Mouse (Mus musculus) skeletal muscle tissue, adult 2 months (tissue): ENCODE measurements around the gene Zglp1.
A peak's percentile ranks its signal among the peaks of the same experiment; 100 is the strongest.

Experiments
- DNase-seq: peaks from one replicate; pipeline ENCODE4 v3.0.0-alpha.2; 2012; ENCODE audit warnings: low read depth, low spot score

Zglp1 gene

DNA sequence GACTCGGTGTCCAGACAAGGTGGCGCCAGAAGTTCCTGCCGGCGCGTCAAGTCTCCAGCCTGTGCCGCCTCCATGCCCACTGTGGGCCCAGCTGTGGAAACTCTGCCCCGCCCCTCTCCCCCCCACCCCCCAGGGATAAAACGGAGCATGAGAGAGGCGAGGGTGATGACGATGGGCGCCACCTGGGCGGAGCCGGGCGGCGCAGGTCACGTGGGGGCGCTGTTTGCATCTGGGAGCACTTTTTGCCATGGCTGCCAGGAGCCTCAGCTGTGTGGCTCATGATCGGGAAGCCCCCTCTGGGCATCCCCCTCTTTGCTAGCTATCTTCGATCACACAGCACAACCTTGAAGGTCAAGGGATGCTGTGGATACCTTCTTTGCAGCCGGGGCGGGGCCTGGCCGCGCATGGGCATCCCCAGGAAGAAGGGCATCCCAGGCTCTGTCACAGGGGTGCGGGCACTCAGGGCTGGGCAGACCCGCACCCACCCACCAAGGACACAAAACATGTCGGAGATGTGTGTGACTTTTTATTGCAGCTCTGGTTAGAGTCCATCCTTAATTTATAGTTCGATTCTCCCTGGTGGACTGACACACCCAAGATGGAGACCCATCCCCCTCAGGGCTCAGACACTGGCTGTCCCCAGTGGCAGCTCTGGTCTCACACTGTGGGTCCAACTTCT, at the start of gene Zglp1:
TSS of gene Zglp1 (minus strand) at position 88 of the 679 bp plus-strand sequence.
- DNase-seq = no peak

DNA sequence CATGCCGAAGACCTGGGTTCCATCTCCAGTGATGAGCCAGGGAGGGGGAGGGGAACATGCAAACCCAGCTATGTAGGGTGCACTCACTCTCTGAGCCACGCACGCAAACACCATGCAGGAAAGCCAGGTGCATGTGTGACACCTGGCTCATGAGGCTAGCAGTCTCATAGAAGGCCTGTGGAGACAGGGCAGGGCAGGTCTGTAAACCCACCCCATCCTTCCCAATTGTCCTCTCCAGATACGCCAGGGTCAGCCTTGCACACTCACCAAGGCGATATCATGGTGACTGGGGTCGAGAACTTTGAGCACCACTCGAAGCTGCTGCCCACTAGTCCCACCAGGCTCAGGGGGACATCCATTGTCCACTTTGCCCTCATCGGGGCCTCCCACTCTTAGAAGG, 48.2 kb upstream of the Zglp1 start:
- no peak for DNase-seq

DNA sequence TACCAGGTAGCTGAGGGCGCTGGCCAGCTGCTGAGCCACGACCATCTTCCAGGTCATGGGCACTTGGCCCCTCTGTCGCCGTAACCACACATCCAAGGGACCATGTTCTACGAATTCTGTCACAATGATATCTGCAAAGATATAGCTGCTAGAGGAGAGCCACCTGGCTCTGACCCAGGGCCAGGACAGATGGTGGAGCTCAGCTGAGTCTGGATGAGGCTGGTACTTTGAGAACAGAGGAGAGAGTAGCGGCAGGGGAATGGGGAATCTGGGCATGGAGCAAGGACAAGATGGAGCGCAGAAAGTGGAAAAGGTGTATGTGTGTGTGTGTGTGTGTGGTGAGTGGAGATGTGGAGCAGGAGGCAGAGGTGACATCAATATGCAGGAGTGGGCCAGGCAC, 47.3 kb upstream of the Zglp1 start:
- DNase-seq = no peak

DNA sequence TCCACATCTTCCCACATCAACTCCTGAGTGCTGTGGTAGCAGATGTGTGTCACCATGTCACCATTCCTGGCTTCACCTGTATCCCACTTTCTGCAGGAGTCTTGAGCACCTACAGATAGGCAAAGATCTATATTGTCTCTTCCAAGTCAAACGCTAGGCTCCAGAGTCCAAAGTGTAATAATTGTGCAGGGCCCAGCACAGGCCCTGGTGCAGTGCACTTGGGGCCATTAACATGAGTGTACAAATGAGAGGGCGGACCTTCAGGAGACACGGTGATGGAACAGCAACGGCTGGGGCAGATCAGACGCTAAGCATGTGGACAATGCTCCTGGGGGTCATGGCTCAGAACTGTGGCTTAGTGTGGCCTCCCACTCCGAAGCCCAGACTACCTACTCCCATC, 46.9 kb upstream of the Zglp1 start:
- no peak for DNase-seq

DNA sequence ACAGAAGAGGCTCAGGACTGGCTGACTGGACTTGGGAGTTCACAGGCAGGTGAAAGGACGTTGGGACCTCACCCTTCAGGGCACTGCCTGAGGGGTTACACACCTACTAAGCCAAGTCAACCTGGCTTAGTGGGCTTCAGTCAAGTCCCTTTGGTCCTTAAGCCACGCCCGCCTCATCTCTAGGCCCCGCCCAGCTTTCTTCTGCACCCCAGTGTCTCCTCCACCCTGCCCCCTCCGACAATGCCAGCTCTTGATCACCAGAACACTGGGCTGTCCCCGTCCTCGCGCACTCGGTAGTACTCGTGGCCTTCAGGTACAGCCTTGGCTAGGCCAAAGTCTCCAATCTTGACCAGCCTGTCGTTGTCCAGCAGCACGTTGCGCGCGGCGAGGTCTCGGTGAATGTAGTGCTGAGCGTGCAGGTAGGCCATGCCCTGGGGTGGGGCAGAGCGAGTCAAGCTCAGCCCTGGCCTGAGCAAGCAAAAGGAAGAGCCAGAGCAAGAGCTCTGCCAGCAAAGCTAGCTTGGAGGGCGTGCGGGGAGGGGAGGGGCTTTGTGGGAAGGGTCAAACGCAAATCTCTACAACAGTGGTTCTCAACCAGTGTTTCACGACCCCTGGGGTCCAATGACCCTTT, 40.8 kb upstream of the Zglp1 start:
- no peak for DNase-seq

DNA sequence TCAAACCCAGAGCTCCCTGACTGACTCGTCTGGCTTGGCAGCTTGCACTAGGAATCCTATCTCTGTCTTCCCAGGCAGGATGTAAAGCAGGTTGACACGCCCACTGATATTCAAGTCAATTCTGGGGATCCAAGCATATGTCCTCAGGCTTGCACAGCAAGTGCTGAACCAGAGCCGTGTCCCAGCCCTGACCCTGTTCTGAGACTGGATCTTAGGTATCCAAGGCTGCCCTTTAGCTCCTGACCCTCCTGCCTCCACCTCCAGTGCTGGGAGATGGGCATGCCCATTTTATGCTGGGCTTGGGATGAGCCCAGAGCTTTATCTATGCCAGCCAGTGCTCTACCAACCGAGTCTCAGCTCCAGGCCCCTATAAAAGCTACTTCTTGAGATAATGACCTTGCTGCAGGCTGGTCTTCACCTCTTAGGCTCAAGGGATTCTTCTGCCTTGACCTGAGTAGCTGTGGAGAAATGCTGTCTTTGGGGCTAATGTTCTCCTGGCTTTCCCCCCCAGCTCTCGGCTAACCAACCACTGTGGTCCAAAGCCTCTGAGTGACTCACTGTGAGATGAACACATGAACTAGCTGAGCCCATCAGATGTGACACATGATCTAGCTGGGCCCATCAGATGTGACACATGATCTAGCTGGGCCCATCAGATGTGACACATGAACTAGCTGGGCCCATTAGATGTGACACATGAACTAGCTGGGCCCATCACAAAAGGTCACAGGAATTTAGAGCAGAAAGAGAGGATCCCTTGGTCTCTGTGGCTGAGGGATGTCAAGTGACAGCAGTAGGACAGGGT, 39.1 kb upstream of the Zglp1 start:
- DNase-seq = no peak

DNA sequence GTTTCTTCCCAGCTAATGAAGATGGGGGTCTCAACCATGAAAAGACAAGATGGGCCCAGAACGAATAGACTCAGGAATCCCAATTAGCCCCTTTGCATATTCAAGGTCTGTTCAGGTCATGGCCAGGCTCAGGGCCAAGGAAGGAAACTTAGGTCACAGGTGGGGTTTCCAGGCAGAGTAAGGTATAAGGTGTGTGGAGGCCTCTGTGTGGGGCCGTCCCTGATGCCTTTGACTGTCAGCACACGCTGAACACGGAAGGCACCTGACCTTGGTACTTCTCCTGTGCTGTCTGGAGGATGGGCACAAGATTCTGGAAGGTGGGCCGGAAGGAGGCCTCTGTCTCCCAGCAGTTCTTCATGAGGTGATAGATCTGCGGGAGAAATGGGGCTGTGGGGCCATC, 37.9 kb upstream of the Zglp1 start:
- no peak for DNase-seq

DNA sequence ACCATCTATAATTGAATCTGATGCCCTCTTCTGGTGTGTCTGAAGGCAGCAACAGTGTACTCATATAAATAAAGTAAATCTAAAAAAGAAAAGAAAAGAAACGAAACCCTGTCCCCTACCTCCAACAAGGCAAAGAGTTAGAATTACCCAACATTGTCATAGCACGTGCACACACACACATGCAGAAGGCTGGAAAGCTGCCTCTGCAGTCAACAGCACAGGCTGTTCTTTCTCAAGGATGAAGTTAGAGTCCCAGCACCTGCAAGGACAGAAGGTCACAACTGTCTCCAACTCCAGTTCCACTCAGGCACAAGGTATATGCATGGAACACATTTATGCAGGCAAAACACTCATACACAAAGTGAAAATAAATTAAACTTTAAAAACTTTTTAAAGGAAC, 35.2 kb upstream of the Zglp1 start:
- no peak for DNase-seq

DNA sequence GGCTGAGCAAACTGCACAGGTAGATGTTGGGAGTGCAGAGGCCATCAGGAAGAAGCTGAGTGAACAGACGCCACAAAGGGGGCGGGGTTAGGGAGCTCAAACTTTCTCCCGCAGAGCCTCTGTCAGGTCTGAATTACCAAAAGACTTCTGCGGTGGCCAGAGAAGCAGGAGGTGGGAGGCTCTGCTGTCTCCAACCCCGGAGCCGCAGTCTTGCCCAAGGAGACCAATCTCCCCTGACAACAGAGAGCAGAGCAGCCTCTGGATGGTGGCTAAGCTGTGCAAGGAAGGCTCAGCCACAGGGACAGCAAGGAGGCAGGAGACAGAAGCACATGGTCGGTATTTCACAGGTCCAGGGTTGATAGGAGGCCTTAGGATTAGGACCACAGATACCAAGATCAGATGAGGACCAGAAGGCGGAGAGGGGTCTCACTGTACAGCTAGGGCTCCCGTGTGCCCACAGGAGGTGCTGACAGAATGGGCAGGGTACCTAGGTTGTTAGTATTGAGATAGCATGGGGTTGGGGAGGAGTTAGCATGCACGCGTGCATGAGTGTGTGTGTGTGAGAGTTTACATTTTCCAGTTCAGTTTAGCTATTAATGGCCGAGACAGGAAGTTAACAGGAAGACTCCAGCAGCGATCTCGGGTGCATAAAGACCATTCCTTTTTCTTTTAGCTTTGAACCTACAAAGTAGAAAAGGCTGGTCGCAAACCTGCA, 33.7 kb upstream of the Zglp1 start:
- DNase-seq = no peak

DNA sequence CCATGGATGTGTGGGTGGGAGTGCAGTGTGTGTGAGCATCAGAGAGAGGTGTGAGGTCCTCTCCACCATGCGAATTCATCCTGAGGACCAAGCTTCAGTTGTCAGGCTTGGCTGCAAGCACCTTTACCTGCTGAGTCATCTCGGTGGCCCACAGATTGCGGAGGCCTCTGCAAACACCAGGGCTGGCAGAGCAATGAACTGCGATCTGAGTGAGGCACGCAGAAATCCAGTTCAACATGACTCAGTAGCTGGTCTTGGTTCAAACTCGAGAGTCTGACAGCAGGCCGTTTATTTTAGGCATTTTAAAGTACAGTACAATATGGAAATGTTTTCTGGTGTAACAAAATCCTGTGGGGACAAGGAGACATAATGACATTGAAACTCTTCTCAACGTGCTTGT, 30.9 kb upstream of the Zglp1 start:
- DNase-seq = no peak

DNA sequence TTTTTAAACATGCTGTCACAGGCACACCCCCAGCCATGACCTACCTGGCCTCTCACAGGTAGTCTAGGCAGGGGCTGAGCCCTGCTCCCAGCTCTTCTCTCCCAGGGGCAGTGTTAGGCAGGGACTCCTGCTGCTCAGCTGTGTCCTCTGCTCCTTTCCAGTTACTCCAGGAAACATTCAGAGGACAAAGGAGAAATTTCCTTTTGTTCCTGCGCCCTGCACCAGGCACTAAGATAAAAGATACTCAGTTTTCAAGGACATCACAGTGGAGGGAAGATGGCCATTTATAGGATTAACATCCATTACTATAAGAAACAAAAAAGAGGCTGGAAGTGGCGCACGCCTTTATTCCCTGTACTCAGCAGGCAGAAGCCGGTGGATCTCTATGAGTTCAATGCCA, 29.1 kb upstream of the Zglp1 start:
- DNase-seq = no peak

DNA sequence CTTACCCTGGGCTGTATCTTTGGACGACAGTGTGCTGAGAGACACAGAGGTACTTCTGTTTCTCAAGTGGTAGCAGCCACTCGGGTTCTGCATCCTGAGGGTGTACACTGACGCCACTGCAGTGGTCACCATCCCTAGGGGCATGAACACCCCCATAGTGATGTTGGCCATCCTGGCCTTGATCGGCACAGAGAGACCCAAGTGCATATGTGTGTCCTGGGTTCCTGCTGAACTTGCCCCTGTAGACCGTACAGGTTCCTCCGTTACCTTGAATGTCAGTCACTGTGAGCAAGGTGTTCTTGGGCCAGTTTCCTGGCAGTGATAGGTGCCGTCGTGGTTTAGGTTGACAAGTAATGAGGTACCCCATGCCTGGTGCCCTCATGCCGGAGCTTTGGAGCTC, 26.5 kb upstream of the Zglp1 start:
- DNase-seq = no peak

DNA sequence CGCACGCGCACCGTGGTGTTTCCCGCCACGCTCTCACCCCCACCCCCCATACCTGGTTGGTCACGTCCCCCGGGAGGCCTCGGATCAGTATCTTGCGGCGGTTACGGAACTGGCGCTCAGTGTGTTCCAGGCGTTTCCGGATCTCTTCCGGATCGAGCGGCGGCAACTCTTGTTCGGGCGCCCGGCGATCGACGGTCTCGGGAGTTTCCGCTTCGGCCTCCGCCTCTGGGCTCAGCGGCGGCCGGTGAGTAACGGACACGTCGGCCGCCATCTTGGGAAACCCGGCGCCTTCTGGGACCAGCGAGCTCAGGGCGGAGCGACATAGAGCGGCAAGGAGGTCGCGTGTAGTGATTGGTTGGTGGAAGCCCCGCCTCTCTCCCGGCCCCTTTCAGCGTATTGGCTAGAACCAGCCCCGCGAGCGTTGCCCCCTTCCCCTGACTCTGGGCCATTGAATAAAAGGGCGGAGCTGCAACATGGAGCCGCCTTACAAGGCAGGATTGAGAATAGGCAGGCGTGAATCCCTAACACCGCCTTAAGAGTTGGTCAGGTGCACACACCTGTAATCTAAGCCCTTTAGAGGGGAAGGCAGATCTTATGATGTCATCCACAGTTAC, 24.9 kb upstream of the Zglp1 start, which contains the start of the genes Gm38431 and Raver1:
TSS of gene Gm38431 (minus strand) at position 291 of the 614 bp plus-strand sequence.
TSS of gene Raver1 (minus strand) at position 302 of the 614 bp plus-strand sequence.
- peak; percentile 98 for DNase-seq

DNA sequence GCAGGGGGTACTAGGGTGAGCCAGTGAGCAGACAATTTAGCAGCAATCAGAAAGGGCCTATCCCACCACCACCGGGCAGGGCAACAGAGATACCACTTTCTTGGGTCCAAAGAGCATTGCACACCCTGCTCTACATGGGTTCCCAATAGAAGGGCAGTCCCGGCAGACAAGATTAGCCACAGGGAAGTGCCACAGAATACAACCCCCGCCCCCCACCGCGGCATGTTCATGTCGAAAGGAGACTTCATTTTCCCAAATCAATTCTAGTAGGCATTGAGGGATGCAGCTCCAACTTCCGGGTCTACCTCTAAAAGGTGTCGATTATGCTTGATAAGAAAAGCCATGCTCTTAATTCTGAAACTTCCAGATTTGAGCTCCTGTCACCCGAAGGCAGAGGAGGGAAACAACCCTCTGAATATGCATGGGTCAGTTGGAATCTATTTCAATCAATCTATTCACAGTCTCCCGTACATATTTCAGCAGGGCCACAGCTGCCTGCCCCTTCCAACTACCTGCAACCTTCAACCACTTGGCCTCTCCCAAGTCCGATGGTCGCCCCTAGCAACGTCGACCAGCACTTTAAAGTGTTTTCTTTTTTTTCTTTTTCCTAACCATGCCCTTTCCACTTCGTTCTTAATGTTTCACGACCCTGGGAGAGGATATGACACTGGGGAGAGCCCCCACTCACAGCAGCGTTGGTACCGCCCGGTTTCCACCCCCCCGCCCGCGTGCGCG, 24.2 kb upstream of the Zglp1 start:
- DNase-seq = no peak

DNA sequence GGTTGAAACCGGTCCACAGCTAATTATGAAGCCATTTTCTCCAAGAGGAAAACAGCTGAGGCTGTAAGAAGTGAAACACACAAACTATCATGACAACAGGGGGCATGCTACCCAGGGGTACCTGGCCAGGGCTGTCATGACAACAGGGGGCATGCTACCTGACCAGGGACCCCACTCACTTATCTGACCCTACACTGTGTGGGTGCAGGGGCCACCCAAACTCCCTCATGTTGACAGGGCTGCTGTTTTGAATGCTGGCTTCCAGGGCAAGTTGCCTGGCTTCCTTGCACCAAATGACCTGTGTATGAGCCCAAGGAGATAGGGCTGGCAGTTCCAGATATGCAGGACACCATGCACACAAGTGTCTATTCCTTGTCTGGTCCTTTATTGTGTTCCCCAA, 23.6 kb upstream of the Zglp1 start:
- no peak for DNase-seq

DNA sequence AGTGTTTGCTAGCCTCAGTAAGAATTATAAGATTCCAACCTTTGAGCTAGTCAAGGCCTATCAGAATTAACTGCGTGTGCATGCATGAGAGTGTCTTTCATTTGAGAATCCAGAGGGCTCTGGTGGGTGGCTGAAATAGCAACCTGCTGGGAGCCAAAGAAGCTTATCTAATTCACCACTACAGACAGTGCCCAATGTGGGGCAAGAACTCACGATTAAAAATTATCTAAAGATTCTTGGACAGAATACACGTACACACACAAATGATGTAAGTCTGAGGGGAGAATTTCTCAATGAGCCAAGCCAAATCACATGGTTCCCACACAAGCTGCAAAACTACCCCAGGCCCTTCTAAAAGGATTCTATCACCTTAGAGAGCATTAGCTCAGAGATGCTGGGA, 16.4 kb upstream of the Zglp1 start:
- no peak for DNase-seq

DNA sequence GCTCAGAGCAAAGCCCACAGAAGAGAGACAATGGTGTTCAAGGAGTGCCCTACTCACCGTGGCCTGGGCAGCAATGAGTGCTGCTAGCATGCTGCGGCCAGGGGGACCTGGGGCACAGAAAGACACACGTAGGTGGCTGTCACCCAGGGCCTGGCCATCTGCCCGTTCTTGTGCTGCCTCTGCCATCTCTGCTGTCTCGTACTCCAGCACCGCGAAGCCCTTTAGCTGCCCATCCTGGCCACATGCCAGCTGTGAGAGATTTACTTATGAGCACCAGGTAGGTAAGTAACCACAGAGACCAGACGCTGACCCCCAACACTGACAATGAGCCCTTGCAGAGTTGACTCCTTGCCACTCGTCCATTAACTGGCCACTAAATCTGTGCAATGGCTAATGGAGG, 14.2 kb upstream of the Zglp1 start:
- peak; percentile 27 for DNase-seq

DNA sequence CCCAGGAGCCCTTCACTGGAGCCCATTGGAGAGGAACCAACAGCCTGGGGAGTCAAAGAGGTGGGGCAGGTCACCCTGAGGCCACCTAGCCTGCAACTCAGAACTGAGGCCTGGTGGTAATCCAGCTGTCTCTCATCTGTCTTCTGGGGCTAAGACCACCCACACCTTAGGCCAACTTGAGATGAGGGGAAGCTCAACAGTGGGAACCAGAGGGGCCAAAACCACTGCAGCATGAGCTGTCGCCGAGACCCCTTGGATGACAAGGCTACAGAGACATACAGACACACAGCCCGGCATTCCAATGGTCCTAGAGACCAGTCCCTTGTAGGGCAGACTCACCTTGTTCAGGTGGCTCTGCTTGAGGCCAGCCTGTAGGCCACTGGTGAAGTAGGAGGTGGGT, 8.7 kb upstream of the Zglp1 start:
- no peak for DNase-seq

DNA sequence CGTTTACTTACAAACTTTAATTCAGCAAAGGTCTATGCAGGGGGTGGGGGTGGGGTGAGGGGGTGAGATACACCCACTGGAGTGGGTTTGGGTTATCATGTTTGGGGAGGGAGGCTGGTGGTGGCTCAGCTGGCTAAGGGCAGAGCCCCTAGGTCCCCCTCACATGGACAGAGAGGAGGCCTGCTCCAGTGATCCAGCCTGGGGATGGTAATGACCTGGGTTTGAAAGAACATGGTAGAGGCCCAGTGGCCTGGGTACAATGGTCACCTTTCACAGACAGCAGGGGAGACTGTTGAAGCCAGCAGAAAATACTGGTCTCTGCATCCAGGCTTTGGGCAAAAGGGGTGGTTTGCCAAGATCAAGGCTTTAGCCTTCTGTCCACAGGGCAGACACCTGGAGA, 7.3 kb upstream of the Zglp1 start:
- no peak for DNase-seq

DNA sequence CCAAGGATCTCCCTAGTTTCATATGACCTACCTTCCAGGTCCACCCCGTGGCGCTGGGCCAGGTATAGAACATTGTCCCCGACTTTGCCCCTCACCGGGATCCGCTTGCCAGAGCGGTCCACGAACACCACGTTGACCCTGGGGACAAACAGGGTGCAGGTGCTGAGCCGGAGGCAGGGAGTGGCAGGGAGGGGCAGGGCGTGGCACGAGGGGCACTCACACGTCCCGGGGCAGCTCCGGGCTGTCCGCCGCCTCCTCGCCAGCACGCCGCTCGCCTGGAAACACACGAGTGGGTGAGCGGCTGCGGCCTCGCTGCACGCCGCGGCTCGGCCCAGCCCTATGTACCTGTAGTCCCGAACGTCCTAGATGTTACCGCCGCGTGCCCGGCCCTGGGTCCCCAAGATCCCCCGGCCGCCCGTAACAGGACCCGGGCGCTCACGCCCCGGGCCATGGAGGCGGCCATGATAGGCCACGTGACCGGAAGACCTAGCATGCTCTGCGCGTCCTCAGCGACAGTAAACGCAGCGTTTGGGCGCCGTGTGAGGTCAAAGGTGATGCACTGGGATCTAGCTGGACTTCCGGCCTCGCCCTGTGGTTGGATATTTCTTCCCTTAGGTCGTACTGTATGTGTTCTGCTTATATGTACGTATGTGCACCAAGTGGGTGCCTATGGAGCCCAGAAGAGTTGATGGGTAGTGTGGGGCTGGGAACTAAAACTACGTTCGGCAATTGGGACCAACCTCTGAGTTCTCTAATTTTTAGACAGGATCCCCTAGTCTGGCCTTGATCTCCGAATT, 6.3 kb upstream of the Zglp1 start, which contains the start of the genes Gm49373 and Fdx1l:
TSS of gene Gm49373 (minus strand) at position 53 of the 797 bp plus-strand sequence.
TSS of gene Fdx1l (minus strand) at position 571 of the 797 bp plus-strand sequence.
- peak; percentile 87 for DNase-seq
